Mouse (Mus musculus): ENCODE data around the gene Fbxl17.

DNA sequence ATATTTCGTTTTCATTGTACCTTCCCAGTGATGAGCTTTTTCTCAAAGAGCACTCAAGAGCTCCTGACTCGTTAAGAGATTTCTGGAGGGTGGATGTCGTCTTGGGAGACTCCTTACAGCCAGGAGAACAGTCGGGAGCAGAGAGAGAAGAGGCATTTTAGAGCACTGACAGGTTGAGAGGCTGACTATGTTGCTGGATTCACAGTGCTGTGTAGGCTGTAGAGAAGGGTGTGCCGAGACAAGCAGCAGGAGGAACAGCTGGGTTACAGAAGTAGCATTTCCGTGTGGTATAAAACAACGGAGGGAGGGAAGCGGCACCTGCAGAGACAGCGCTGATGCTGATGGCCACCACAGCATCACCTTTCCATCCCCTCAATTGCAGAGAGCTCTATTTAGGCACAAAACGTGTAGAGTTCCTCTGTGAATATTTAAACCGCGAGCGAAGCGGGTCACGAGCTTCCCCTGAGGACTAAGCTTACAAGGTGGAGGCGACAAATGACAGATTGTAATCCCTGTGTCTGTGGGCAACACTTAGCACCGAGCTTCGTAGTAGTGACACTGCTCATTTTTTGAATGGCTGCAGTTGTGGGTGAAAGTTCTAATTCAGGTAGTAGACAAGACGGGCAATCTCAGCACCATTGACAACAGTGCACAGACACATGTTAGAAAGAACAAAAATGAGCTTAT lies 385.3 kb downstream of the Fbxl17 start:
- no peak for TF ChIP-seq POLR2A (IDR thresholded peaks at IDR 0.05; ENCODE audit: low read depth, low read length)
- no peak for TF ChIP-seq CTCF (IDR thresholded peaks at IDR 0.05; ENCODE audit: extremely low read depth, insufficient read length, insufficient replicate concordance, low read depth, low read length)

Measured in small intestine, adult 2 months (tissue).